Mouse (Mus musculus) bone marrow, adult 2 months (tissue): ENCODE measurements around the gene Nfia.

Experiments
- CTCF ChIP-seq: fragments of 200-500 bp; IDR thresholded peaks from 2 replicates; pipeline ENCODE4 v1.5.1; 2011; ENCODE audit warnings: low read length, control low read depth; ENCODE audit not compliant: control insufficient read depth, insufficient read depth
- POLR2A ChIP-seq: fragments of 200-500 bp; IDR thresholded peaks from 2 replicates; pipeline ENCODE4 v1.6.1; 2011; ENCODE audit warnings: low read depth, mild to moderate bottlenecking, control low read depth, low read length, borderline replicate concordance; ENCODE audit not compliant: control insufficient read depth

- TF ChIP-seq POLR2A (no peak), CTCF (no peak)
Measured at GRCm38 (mm10) chr4:97743932-97744331, 28.6 kb upstream of the Nfia start.
